Mouse (Mus musculus) stomach, postnatal 0 days (tissue): ENCODE measurements at regions not wholly inside any gene's neighbourhood (a gene's known extent, or its start where the extent isn't known, plus 50 kb on each side); places are given as distances from the start of the nearest gene placed in this dataset.

Source experiments
- CTCF ChIP-seq: IDR thresholded peaks from 2 replicates; pipeline ENCODE4 v1.5.1; 2016; ENCODE audit warnings: antibody characterized with exemption, low read depth, mild to moderate bottlenecking, moderate library complexity
- EP300 ChIP-seq: optimal IDR thresholded peaks from 2 replicates; pipeline ENCODE3; 2016; ENCODE audit warnings: antibody characterized with exemption

DNA sequence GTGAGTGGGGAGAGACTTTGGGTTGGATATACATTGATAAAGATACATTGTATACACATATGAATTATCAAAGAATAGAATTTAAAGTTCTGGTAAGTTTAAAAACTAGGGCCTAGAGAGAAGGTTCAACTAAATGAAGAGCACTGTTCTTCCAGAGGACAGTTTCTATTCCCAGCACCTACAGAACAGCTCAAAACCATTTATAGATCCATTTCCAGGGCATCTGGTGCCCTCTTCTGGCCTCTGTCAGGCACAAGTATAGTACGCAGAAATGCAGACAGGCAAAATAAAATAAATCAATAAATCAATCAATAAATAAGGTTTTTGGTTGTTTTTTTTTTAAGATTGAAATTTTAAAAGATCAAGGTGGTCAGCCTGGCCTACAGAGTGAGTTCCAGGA lies 70.8 kb downstream of the Tomm20 start:
- TF ChIP-seq CTCF (peak; percentile 44), EP300 (no peak)
